27 mouse cellular contexts compared by ENCODE assay signal in genomic region chrX:7079820-7080429, GRCm38 (mm10). TPM values are rescaled to one million over a fixed set of nuclear protein-coding genes. Genes with fewer than 3 reads are reported as not detected.
DNase-seq lines count a peak whose midpoint lies in the region; ATAC-seq and TF ChIP-seq lines count a peak whose summit lies in the region.
"Had no signal": no experiment of that assay in that cellular context is flagged by ENCODE, and none has a peak within 500 bp of the region (broad histone marks: within the 10 kb centered on the region; RNA-seq: fewer than 3 reads in every experiment).

No protein-coding gene starts in this region.

- H3K4me1 ChIP-seq in heart, postnatal 0 days (ENCODE audit: control insufficient read depth, insufficient read depth): no peaks in the 10 kb centered on the region; the same call in 1 of the 2 replicates
- H3K4me1 ChIP-seq in embryonic facial prominence, embryonic 11.5 days (ENCODE audit: control insufficient read depth, insufficient read depth, low read length): no peaks in the 10 kb centered on the region
- H3K4me1 ChIP-seq: forebrain, embryonic 12.5 days; liver, embryonic 13.5 days; lung, embryonic 15.5 days; midbrain, embryonic 15.5 days had no signal

- no peak for TF ChIP-seq EP300 in heart, postnatal 0 days (IDR thresholded peaks at IDR 0.05; ENCODE audit: low read depth)

- H3K27me3 ChIP-seq in heart, postnatal 0 days (ENCODE audit: control insufficient read depth, insufficient read depth, low read length): no peaks in the 10 kb centered on the region
- H3K27me3 ChIP-seq in embryonic facial prominence, embryonic 11.5 days (ENCODE audit: control insufficient read depth, insufficient read depth, low read length): no peaks in the 10 kb centered on the region
- H3K27me3 ChIP-seq: forebrain, embryonic 12.5 days; liver, embryonic 13.5 days; lung, embryonic 15.5 days; midbrain, embryonic 15.5 days had no signal

- H3K9ac ChIP-seq in heart, postnatal 0 days (replicated peaks; ENCODE audit: low read depth, low read length): no peak overlapping the region
- no peak overlapping the region for H3K9ac ChIP-seq in embryonic facial prominence, embryonic 11.5 days (replicated peaks; ENCODE audit: low read length)
- H3K9ac ChIP-seq: forebrain, embryonic 12.5 days; liver, embryonic 13.5 days; lung, embryonic 15.5 days; midbrain, embryonic 15.5 days had no signal

- H3K4me2 ChIP-seq in heart, postnatal 0 days (ENCODE audit: low read depth, low read length): no peak overlapping the region
- no peak overlapping the region for H3K4me2 ChIP-seq in embryonic facial prominence, embryonic 11.5 days (ENCODE audit: low read depth, low read length)
- H3K4me2 ChIP-seq: forebrain, embryonic 12.5 days; liver, embryonic 13.5 days; lung, embryonic 15.5 days; midbrain, embryonic 15.5 days had no signal

- no peaks in the 10 kb centered on the region for H3K9me3 ChIP-seq in heart, postnatal 0 days (replicated peaks; ENCODE audit: control insufficient read depth, low read length)
- no peaks in the 10 kb centered on the region for H3K9me3 ChIP-seq in embryonic facial prominence, embryonic 11.5 days (replicated peaks; ENCODE audit: control insufficient read depth, low read length)
- H3K9me3 ChIP-seq: forebrain, embryonic 12.5 days; G1E; liver, embryonic 13.5 days; lung, embryonic 15.5 days; midbrain, embryonic 15.5 days had no signal

- peak; percentile 1 for DNase-seq in adrenal gland, postnatal 10 days
- DNase-seq in adrenal gland, postnatal 25 days: no peak
- peak; percentile 11 for DNase-seq in heart, postnatal 0 days (ENCODE audit: low spot score)
- no peak for DNase-seq in heart, adult 11 months
- peak; percentile 52 for DNase-seq in embryonic facial prominence, embryonic 11.5 days (ENCODE audit: low spot score)
- DNase-seq in mesoderm, embryonic 11.5 days (ENCODE audit: low read depth, low spot score): peak; percentile 2
- DNase-seq in gastrocnemius, postnatal 4 days (ENCODE audit: low spot score in 2 of 2): no peak
- DNase-seq: cerebellum, adult 11-12 months; cerebellum, postnatal 36 days; gastrocnemius, postnatal 25 days; layer of hippocampus, postnatal 36 days; liver, embryonic 13.5 days; right cerebral cortex, adult 18-20 months; thymus, adult 2 months had no signal

- peak; percentile 73 for ATAC-seq in heart, postnatal 0 days (ENCODE audit: insufficient read depth, low read depth)
- no peak for ATAC-seq in embryonic facial prominence, embryonic 11.5 days (replicated peaks; ENCODE audit: insufficient number of reproducible peaks, low FRiP score, low TSS enrichment, low read depth)
- no peak for ATAC-seq in activated CD4-positive, CD25-positive, alpha-beta regulatory T cell, adult 4 months
- ATAC-seq: CD4-positive, CD25-positive, alpha-beta regulatory T cell, adult 4 months; midbrain, embryonic 15.5 days had no signal

- H3K4me3 ChIP-seq in heart, postnatal 0 days (ENCODE audit: low read depth, low read length): no peak overlapping the region
- H3K4me3 ChIP-seq in embryonic facial prominence, embryonic 11.5 days (ENCODE audit: low read depth, low read length): no peak overlapping the region
- H3K4me3 ChIP-seq: forebrain, embryonic 12.5 days; liver, embryonic 13.5 days; lung, embryonic 15.5 days; midbrain, embryonic 15.5 days had no signal

- WGBS in heart, postnatal 0 days: 26% methylated on average over 6 of the region's 6 CpGs
- WGBS in embryonic facial prominence, embryonic 11.5 days: 50% methylated on average over 6 of the region's 6 CpGs

- peak overlapping the region; percentile 38; the same call in 1 of the 2 replicates for H3K27ac ChIP-seq in heart, postnatal 0 days (ENCODE audit: low read depth)
- no peak overlapping the region for H3K27ac ChIP-seq in embryonic facial prominence, embryonic 11.5 days (replicated peaks; ENCODE audit: low read depth, low read length)
- H3K27ac ChIP-seq: forebrain, embryonic 12.5 days; liver, embryonic 13.5 days; lung, embryonic 15.5 days; macrophage; midbrain, embryonic 15.5 days had no signal

- TF ChIP-seq CTCF in heart, postnatal 0 days (IDR thresholded peaks at IDR 0.05; ENCODE audit: low read depth): no peak

- no peaks in the 10 kb centered on the region for H3K36me3 ChIP-seq in heart, postnatal 0 days (replicated peaks; ENCODE audit: control insufficient read depth, insufficient read depth, low read length)
- H3K36me3 ChIP-seq in embryonic facial prominence, embryonic 11.5 days (replicated peaks; ENCODE audit: control insufficient read depth, insufficient read depth, low read depth, low read length): no peaks in the 10 kb centered on the region
- H3K36me3 ChIP-seq: forebrain, embryonic 12.5 days; G1E; liver, embryonic 13.5 days; lung, embryonic 15.5 days; midbrain, embryonic 15.5 days had no signal

RNA-seq across cellular contexts. Expression of gene Akap4, which starts 12.6 kb away (rescaled TPM):
- total RNA-seq in adrenal gland, postnatal 10 days (2021): not detected
- not detected in 2 replicates for total RNA-seq in adrenal gland, postnatal 25 days (2021)
- total RNA-seq in heart, postnatal 0 days (2014; rRNA removed; ENCODE audit: low replicate concordance): not detected in 2 replicates
- polyA plus RNA-seq in heart, postnatal 0 days (2015; fragmentation: Nextera tagmentation; extraction: Ambion mirVana): 0.05 and 0.07 TPM in 2 replicates
- not detected in 2 replicates for polyA plus RNA-seq in embryonic facial prominence, embryonic 11.5 days (2014; fragmentation: Nextera tagmentation; extraction: Ambion mirVana)
- not detected for total RNA-seq in gastrocnemius, postnatal 4 days (2021)
- not detected for polyA plus RNA-seq in activated CD4-positive, CD25-positive, alpha-beta regulatory T cell, adult 4 months (2017; shearing (Covaris generic))
- total RNA-seq: G1E; gastrocnemius, postnatal 25 days; layer of hippocampus, adult 18-20 months; layer of hippocampus, postnatal 36 days; left cerebral cortex, postnatal 36 days had no signal
- polyA plus RNA-seq: CD4-positive, CD25-positive, alpha-beta regulatory T cell, adult 4 months; forebrain, embryonic 12.5 days; G1E; hindbrain, embryonic 11.5 days; intestine, embryonic 14.5 days; kidney, embryonic 16.5 days; liver, embryonic 13.5 days; lung, embryonic 15.5 days; macrophage; midbrain, embryonic 15.5 days; small intestine, adult 2 months had no signal

RNA-seq across cellular contexts. Expression of gene Ccnb3, which starts 38.5 kb away (rescaled TPM):
- total RNA-seq in adrenal gland, postnatal 10 days (2021): under 1 TPM in 1 of 2 experiments, not detected in 1; 0.09 TPM
- 0.19 and 0.27 TPM in 2 replicates for total RNA-seq in adrenal gland, postnatal 25 days (2021)
- 0.19 and 0.77 TPM in 2 replicates for total RNA-seq in heart, postnatal 0 days (2014; rRNA removed; ENCODE audit: low replicate concordance)
- polyA plus RNA-seq in heart, postnatal 0 days (2015; fragmentation: Nextera tagmentation; extraction: Ambion mirVana): 0.05 and 0.10 TPM in 2 replicates
- polyA plus RNA-seq in embryonic facial prominence, embryonic 11.5 days (2014; fragmentation: Nextera tagmentation; extraction: Ambion mirVana): 0.20 TPM in 1 of 2 replicates, not detected in the other
- total RNA-seq in gastrocnemius, postnatal 4 days (2021): under 1 TPM; 0.12 to 0.41 TPM
- not detected for polyA plus RNA-seq in activated CD4-positive, CD25-positive, alpha-beta regulatory T cell, adult 4 months (2017; shearing (Covaris generic))
- total RNA-seq: G1E; layer of hippocampus, adult 18-20 months; layer of hippocampus, postnatal 36 days; left cerebral cortex, postnatal 36 days had no signal
- polyA plus RNA-seq: CD4-positive, CD25-positive, alpha-beta regulatory T cell, adult 4 months; forebrain, embryonic 12.5 days; G1E; hindbrain, embryonic 11.5 days; lung, embryonic 15.5 days; macrophage; midbrain, embryonic 15.5 days; small intestine, adult 2 months; thymus, adult 2 months had no signal

Comparison
In these comparisons a context has a peak if more than half of its experiments do, and no peak if none do; other contexts are left out.
1. DNase-seq: peak in adrenal gland, postnatal 10 days (single experiment), heart, postnatal 0 days (single experiment), embryonic facial prominence, embryonic 11.5 days (single experiment) and mesoderm, embryonic 11.5 days (single experiment); none in adrenal gland, postnatal 25 days (single experiment), heart, adult 11 months (single experiment) and gastrocnemius, postnatal 4 days (0 of 2).